Mouse (Mus musculus) G1E (cell line): Measurements from ENCODE around the gene Arl8b.

Experiments used
- CTCF ChIP-seq: IDR thresholded peaks from 2 replicates; pipeline ENCODE4 v1.5.1; 2012; ENCODE audit warnings: low read depth, low read length, inconsistent platforms, mixed read lengths
- POLR2AphosphoS5 ChIP-seq: IDR thresholded peaks from 2 replicates; pipeline ENCODE4 v1.6.1; 2012; ENCODE audit warnings: low read depth, low read length, inconsistent platforms; ENCODE audit not compliant: insufficient replicate concordance

DNA sequence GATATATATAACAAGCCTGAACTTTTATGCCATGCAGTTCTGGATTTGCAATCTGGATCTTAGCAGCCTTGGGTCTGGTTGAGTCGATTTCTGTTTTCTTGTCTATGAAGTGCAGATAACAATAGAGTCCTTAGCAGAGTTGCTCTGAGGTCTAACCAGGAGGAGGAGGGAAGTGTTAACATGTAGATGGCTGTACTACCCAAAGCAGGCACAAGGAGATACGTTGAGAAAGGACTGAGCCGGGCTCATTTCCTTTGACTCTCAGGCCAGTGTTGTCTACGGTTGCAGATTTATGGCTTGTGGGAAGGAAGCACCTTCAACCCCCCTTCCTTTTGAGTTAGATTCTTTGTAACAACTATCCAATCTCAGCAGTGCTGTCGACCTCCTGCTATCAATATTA, 1.9 kb downstream of the Arl8b start:
- TF ChIP-seq CTCF: no peak
- no peak for TF ChIP-seq POLR2AphosphoS5
